Mouse (Mus musculus): ENCODE results near the gene Rap1gap2.
A peak's percentile ranks its signal among the peaks of the same experiment; 100 is the strongest.

The Rap1gap2 gene

DNA sequence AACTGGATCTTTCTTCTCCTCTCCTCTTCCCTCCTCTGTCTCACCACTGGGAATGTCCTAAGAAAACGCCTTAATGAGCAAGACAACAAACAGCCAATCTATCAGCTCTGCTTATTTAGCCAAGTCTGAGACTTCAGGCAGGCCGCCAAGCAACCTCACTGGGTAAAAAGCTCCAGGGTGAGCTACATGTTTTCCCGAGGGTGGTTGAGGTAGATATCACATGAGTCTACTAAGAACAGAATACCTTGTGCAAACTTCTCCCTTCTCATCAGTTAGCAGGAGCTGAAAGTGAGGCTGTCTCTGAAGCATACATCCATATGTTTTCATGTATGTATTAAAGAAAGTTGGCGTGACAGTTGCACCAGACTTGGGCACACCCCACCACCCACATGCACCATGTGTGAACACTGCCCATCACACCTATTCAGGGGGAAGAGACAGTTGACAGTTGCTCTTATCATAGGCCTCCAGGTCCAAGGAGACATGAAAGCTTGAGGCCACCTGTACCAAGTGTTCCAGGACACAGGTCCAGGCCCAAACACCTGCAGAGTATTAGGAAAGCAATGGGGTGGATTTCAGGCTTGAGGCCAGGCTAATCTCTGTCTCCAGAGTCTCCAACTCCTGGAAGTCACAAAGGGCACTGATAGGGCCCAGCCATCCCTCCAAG is 35.8 kb downstream of the Rap1gap2 start:
- DNase-seq (ENCODE audit: low spot score), result no peak

DNA sequence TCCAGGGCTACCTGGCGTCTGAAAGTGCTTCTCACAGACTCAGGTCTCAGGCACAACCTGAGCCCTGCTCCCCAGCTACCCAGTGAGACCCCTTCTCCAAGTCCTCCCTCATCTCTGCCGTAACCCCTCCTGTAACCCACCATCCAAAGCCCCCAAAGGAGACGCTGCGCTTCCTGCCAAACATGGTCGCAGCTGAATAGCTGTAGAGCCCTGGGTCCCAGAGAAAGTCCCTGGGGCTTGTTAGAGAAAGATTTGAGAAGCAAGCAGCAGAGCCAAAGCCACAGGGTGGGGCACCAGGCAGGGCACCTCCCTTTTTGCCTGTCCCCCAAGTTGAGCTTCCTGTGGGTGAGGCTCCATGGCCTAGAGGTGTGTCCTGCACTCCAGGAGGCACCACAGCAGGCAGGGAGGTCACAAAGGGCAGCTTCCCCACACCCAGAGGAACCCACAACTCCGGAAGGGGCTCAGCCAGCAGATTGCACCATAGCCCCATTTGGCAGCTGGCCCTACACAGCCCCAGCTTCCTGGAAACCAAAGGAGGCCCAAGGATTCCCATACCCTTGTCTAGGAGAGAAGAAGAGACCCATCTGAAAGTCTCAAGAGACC is 38.2 kb downstream of the Rap1gap2 start:
- DNase-seq (ENCODE audit: low spot score), result no peak

DNA sequence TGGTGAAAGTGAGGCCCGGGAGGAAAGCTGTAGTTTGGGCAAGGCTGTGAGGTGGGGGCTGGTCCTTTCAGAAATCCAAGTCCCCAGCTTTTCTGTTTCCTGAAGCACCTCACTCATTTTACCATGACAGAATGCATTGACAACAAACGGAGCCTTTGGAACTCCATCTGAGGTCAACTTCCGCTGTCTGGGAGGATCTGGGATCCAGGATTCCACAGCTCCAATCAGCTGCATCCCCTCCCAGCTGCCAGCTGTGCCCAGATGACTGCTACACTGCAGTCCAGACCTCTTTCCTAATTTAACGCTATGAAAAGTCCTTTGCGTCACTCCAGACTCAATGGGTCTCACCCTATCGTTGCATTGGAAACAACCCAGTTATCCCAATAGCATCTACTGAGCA is 41.0 kb downstream of the Rap1gap2 start:
- DNase-seq (ENCODE audit: low spot score), result no peak

DNA sequence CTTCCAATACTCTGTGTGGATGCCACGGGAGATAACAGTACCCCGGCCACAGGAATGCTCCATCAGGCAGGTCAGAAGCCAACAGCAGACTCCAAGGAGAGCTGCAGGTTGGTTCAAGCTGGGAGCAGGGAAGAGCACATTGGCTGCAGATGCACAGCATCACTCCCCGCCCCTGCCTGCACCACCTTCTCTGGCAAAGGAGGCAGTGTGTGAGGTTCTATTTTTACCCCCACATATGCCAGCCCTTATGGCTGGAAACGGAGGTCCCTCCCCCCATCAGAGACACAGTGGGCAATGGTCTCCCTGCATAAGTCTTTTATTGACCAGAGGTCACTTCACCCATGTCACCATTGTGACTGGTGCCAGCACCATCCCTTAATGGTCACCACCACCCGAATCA is 42.3 kb downstream of the Rap1gap2 start:
- no peak for DNase-seq (ENCODE audit: low spot score)

DNA sequence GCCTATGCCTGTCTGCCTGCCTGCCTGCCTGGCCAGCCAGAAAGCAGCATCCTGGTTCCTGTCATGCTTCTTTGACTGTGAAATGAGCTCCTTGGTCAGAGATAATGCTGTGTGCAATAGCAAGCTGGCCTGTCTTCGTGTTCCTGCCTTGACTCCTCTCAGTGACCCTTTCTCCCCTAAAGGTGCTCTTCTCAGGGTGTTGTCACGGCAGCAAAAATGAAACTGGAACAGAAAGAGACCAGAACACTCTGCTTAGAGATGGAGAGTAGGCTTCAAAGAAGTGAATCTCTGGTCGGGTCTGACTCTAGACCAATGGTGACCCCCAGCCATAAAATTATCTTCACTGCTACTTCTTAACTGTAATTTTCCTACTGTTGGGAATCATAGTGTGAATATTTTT is 42.7 kb downstream of the Rap1gap2 start:
- DNase-seq (ENCODE audit: low spot score), result no peak

DNA sequence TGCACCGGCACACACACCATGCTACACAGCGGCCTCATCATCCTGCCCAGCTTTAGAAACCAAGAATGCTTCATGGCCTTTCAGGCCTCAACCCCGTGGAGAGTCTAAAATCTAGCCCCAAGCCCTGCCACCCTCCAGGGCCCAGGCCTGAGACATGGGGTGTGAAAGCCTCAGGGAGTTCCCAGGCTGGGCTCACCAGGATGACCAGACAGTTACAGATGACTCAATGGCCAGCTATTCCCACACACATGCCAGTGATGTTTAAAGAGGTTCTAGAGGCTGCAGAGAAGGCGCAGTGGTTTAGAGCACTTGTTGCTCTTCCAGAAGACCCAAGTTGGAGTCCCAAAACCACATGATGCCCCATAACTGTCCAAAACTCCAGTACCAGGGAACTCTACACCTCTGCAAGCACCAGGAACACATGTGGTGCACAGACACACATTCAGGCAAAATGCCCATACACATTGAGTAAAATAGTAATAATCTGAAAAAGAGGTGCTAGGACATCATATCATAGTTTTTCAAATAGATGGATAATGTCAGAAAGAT is 44.3 kb downstream of the Rap1gap2 start:
- DNase-seq (ENCODE audit: low spot score), result no peak

DNA sequence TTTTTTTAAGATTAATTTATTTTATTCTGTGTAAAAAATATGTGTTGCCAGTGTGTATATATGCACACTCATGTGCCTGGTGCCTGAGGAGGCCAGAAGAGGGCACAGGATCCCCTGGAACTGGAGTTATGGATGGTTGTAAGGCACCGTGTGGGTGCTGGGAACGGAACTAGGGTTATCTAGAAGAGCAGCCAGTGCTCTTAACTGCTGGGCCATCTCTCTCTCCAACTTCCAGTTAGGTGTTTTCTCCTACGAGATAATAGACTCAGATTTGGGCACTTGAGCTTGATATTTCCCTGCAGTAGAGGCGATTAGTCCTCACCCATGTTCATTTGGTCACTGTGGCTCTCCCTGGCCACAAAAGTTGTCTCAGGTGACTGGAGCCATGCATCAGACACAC is 49.3 kb downstream of the Rap1gap2 start:
- no peak for DNase-seq (ENCODE audit: low spot score)

DNA sequence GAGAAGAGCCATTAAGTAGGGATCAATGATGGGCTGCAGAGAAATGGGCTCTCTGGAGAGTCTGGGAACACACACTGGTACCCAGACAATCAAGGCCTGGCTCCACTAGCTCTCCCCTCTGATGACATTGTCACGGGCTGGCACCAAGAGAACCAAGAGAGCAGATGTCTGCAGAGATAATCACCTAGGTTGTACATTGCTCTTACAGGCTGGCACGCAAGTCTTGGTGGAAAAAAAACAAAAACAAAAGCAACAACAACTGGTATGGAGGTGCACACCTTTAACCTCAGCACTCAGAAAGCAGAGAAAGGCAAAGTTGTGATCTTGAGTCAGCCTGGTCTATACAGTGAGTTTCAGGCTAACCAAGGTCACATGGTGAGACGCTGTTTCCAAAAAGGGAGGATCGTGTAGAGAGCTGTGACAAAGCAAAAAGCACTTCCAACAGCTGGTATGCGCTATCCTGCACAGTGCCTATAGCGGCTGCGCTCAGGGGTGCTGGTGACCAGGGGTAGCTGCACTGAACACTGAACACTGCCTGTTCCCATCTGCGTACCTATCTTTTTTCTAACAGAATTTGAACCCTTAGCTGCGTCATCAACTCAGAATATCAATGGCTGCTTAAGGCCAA is 50.0 kb downstream of the Rap1gap2 start:
- no peak for DNase-seq (ENCODE audit: low spot score)

DNA sequence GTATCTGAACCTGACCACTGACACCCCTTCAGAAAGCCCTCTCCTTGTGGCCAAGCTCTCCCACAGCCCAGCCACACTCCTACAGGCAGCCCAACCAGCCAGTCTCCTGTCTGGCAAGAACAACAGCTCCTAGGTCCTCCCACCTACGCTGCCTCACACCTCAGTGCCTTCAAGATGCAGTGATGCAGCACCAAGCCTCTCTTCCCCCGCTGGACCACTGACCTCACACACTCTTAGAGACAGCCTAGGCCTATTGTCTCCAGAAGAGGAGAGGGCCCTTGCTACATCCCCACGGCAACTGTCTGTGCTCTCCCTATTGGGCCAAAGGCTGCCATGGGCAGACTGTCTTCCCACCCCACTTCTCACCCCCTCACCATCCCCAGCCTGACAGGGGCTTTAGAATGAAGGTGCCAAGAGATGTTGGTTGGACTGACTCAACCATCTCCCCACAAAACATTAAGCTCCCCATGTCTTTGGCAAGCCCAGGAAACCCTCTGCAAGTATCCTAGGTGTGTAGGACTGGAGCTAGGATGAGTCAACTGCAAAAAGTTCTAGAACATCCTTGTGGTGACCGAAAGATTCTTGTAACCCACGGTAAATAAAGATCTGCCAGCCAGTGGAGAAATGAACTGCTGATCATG is 50.8 kb downstream of the Rap1gap2 start:
- no peak for DNase-seq (ENCODE audit: low spot score)

DNA sequence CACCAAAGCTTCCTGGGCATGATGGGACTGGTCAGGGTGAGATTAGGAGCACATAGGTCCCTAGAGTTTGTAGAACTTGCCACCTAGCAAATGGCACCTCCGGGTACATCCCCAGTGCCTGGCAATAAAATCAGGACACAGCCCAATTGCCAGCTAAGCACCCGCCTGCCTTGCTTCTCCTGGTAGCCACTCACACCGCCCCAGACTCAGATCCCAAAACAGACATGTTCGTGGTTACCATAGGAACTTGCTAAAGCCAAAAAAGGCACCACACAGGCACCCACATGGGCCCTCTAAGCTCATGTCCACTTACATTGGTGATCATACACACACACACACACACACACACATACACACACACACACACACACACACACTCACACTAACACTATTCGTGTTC is 51.8 kb downstream of the Rap1gap2 start:
- no peak for DNase-seq (ENCODE audit: low spot score)

DNA sequence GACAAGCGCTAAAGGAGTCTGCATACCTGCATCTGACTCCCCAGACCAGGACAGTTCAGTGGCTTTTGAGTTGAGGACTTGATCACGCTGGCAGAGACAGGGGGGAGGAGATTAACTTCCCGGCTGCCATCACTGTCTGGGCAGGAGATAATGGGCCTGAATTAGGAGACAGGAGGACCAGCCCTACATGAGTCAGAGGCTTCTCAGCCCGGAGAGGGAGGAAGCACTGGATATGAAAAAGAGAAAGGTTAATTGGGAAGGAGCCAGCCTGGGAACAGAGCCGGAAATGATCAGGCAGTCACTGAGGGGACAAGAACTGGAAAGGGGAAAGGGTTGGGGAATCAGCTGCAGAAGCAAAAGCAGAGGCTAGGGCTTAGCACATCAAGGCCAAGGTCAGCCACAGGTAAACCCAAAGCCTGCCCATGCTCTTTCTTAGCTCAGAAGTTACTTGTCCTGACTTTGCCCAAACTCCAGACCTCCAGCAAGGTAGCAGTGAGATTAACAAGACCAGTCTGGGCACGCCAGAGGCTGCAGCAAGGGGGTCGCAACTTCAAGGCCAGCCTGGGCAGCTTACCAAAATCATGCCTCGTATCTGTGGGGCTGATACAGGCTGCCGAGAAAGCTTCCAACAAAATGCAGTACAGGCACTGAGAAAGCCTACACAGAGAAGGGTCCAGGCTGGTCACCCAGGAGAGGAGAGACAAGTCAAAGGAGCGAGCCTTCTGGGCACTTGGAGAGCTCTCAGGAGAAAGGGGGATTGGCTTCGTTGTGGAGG is 53.1 kb downstream of the Rap1gap2 start:
- no peak for DNase-seq (ENCODE audit: low spot score)

DNA sequence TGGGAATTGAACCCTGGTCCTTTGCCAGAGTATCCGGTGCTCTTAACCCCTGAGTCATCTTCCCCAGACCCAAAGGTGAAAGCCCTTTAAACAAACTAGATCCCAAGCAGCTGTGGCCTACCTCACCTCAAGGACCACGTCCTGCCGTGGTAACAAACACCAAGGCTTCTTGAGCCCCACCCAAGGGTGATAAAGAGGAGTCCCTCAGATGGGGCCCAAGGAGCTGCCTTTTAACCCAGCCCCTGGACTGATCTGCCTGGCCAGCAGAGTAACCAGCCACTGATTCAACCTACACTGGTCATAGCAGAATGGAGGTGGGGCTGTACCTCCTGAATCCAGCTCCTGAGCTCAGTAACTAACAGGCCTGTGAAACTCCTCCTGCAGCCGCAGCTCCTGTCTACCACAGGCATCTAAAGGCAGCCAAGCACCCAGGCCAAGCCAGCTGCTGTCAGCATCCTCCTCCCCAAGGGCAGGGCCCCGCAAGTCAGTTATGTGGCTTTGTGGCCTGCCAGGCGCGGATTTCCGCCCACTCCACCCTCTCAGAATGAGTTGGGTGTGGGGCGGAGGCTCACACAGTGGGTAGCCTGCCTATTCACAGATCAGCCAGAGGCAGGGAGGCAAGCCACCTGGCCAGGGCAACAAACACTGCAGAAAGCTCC is 54.9 kb downstream of the Rap1gap2 start:
- no peak for DNase-seq (ENCODE audit: low spot score)

DNA sequence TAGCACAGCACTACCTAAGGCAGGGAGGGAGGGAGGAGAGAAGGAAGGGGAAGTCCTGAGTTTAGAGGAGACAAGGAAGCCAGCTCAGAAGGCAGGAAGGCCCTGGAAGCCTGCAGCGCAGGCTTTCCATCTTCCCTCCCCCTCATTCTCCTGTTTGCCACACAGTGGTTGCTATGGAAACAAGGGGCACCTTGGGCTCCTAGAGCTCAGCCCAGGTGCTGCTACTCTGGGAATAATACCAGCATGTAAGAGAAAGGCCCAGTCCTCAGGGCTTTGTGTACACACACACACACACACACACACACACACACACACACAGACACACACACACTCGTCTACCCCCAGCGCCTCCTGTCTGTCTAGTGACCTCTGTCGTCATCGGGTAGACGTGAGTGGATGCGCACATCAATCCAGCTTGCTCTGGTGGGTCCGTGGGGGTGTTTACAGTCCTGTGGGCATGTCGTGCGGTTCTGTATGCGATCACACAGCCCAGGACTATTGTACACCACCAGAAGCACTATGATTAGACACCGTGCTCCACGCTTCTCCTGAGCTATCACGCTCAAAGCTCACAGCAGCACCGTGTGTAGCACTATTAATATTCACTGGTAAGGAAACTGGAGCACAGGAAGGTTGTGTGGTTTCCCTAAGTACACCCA is 55.9 kb downstream of the Rap1gap2 start:
- peak; percentile 60 for DNase-seq (ENCODE audit: low spot score)

DNA sequence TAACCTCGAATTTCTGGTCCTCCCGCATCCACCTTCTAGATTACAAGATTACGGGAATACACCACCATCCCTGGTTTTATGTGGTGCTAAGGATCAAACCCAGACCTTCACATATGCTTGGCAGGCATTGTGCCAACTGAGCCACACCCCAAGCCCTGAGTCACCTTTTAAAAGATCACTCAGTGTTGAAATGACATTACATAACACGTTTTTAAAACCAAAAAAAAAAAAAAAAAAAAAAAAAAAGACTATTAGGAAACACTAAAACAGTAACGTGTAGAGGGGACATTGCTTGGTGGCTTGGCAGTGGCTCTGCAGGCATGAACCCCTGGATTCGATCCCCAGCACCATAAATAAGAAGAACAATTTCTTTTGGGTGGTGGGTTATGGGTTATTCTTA is 59.1 kb downstream of the Rap1gap2 start:
- no peak for DNase-seq (ENCODE audit: low spot score)

DNA sequence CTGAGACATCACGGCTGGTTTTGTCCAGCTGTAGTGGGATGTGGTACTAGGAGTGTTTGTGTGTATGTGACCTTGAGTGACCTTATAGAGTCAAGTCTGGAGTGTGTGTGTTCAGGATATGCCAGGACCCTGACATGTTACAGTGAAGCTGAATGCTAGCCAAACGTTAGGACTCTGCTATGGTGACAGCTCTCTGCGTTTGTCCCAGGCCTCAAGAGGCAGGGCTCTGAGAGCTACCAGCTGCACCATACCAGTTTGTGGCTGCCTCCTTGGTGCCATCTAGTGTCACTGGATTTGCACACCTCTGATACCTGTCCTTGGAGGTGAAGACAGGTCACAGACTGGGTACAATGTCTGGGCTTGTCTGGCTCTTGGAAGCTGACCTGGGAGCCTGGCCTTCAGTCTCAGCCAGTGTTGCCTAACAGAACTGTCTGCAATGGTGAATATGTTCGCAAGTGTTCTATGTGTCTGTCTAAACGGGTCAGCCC is 60.1 kb downstream of the Rap1gap2 start:
- DNase-seq (ENCODE audit: low spot score), result no peak

DNA sequence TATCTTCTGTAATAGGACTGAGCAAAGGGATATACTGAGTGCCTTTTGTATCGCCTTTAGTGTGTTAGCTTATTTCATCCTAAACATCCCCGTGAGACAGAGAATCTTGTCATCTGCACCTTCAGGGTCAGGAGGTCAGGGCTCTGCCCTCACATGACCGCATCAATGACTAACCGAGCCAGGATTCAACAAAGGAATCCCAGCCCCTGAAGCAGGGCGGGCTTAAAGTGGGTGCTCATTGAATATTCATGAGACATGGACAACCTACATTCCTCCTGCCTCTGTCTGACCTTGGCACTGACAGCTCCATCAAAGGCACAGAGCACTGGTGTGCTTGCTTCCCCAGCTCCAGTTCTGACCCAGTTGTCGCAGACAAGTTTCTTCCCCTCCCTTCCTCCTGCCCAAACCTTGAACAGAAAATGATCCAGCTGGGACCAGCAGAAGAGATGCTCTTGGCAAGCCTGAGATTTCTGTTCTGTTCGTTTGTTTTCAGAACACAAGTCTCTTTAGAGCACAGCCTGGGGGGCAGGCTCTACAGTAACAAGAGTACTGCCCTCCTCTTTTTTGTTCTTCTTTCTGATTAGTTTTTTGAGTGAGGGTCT is 61.8 kb downstream of the Rap1gap2 start:
- DNase-seq (ENCODE audit: low spot score), result peak; percentile 75

DNA sequence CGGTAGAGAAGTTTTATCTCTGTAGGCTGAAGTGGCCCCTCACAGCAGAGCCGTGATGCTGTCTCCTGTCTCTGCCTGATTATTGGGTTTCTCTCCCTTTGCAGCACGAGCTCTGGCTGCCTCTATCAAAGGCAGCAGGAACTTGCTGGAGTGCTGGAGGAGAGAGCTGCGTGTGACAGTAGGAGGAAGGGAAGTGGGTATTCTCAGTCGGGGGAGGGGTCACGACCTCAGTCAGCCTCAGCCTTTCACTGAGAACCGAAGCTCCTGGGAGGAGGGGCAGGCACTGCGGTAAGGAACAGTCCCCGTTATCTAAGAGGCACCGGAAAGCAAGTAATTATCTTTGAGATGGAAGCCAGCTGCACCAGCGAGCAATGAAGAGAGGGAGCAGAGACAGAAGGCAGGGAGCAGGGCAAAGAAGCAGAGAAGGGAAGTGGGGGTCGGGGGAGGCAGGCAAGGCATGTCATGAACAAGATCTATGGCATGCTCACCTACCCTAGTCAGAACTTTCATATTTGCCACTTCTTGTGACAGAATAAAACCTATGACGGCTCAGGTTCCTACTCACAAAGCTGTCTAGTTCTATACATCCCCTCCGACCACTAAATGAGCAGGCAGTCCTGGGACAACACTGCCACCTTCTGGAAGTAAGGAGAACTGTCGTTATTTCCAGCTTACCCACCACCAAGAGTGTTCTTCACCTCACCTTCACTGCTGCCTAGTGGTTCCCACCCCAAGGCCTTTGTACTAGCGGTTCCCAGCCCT is 63.6 kb downstream of the Rap1gap2 start:
- DNase-seq (ENCODE audit: low spot score), result peak; percentile 88

DNA sequence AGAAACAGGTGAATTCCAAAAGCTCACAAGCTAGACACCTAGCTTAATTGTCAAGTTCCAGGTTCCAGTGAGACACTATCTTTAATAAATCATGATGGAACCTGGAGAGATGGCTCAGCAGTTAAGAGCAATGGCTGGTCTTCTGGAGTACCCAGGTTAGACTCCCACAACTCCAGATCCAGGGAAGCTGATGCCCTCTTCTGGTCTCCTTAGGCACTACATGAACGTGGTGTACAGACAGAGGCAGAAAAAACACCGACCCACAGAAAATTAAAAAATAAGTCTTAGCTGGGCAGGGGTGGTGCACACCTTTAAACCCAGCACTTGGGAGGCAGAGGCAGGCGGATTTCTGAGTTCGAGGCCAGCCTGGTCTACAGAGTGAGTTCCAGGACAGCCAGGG is 64.5 kb downstream of the Rap1gap2 start:
- DNase-seq (ENCODE audit: low spot score), result peak; percentile 80

DNA sequence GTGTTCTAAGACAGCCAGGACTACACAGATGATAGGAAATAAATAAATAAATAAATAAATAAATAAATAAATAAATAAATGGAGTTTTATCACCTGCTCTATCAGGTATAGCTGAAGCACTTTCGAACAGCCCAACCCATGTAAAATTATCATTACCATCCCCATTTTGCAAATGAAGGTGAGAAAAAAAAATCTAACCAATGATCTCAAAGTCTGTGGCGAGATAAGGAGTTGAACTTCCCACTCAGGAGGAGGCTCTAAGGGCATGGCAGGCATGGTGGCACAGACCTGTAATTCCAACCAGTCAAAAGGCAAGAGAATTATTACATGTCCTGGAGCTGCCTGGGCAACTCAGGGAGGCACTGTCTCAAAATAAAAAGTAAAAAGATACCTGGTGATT is 65.2 kb downstream of the Rap1gap2 start:
- DNase-seq (ENCODE audit: low spot score), result no peak

DNA sequence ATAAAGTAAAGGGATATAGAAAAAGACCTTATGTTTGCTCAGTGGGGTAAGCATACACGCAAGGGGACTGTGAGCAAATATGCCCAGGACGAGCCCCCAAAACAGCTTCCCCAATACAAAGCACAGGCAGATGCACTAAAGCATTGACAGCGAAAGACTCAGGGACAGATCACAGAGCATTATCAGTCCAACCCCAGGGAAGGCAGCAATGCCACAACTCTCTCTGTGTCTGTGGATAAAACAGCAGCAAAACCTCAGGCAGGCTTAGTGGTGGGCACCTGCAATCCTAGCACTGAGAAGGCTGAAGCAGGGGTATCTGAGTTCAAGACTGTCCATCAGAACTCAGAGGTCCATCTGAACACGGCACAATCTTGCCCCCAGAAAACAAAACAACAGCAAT is 73.4 kb downstream of the Rap1gap2 start:
- DNase-seq (ENCODE audit: low spot score), result no peak
